Mouse (Mus musculus) G1E (cell line): ENCODE measurements around the gene Xpo4. TPM values are rescaled to one million over a fixed set of nuclear protein-coding genes. Genes with fewer than 3 reads are reported as not detected.

Experiments used
- ATAC-seq: 2 replicates; pipeline ENCODE4 v1.8.0; 2016; ENCODE audit warnings: mild to moderate bottlenecking; ENCODE audit not compliant: insufficient number of reproducible peaks, poor library complexity, low FRiP score, severe bottlenecking; ENCODE audit errors: extremely low read depth
- DNase-seq: peaks from one replicate; pipeline ENCODE4 v3.0.0; 2012; ENCODE audit warnings: low spot score
- H3K27me3 ChIP-seq: 2 replicates; pipeline ENCODE4 v1.6.1; 2012; ENCODE audit warnings: mild to moderate bottlenecking, low read length, inconsistent platforms; ENCODE audit not compliant: insufficient read depth
- H3K36me3 ChIP-seq: replicated peaks from 2 replicates; pipeline ENCODE3; 2012; ENCODE audit warnings: mild to moderate bottlenecking, inconsistent platforms
- H3K4me1 ChIP-seq: 2 replicates; pipeline ENCODE4 v1.6.1; 2012; ENCODE audit warnings: low read depth, low read length, inconsistent platforms, mixed read lengths; ENCODE audit not compliant: insufficient read depth
- H3K4me3 ChIP-seq: 2 replicates; pipeline ENCODE4 v1.5.1; 2012; ENCODE audit warnings: low read depth, mild to moderate bottlenecking, inconsistent platforms, low read length, moderate library complexity, mixed read lengths
- H3K9me3 ChIP-seq: replicated peaks from 2 replicates; pipeline ENCODE4 v1.6.1; 2012; ENCODE audit warnings: inconsistent platforms
- CTCF ChIP-seq: IDR thresholded peaks from 2 replicates; pipeline ENCODE4 v1.5.1; 2012; ENCODE audit warnings: low read depth, low read length, inconsistent platforms, mixed read lengths
- GATA1 ChIP-seq: IDR thresholded peaks from 2 replicates; pipeline ENCODE4 v1.6.1; 2012; ENCODE audit warnings: borderline replicate concordance, low read length, inconsistent platforms, mixed read lengths
- GATA2 ChIP-seq: IDR thresholded peaks from 2 replicates; pipeline ENCODE4 v1.6.1; 2012; ENCODE audit warnings: low read depth, low read length, inconsistent platforms, borderline replicate concordance
- POLR2AphosphoS5 ChIP-seq: IDR thresholded peaks from 2 replicates; pipeline ENCODE4 v1.6.1; 2012; ENCODE audit warnings: low read depth, low read length, inconsistent platforms; ENCODE audit not compliant: insufficient replicate concordance
- TAL1 ChIP-seq: conservative IDR thresholded peaks from 2 replicates; pipeline ENCODE4 v1.6.1; 2012; ENCODE audit warnings: low read depth, low read length, inconsistent platforms, mixed read lengths
- polyA plus RNA-seq: library from polyadenylated mRNA; stranded (reverse); fragments of >175 nt; gene quantifications from 2 replicates; pipeline ENCODE4 v1.2.3, GENCODE M21; 2012
- total RNA-seq, 2 experiments: library from RNA; stranded (forward) in 1 of 2; stranded (reverse) in 1 of 2; fragments of 200-1000 nt in 1 of 2; fragments of >200 nt in 1 of 2; fragmentation: Nextera tagmentation in 1 of 2; gene quantifications; 2 replicates each; pipeline ENCODE4 v1.2.3; 2014 to 2017

Xpo4 gene
- 81.6 and 98.1 TPM in 2 replicates for total RNA-seq (2014; fragmentation: Nextera tagmentation)
- total RNA-seq (2017) = 35.8 and 45.0 TPM in 2 replicates
- polyA plus RNA-seq = 4.8 and 16.3 TPM in 2 replicates

DNA sequence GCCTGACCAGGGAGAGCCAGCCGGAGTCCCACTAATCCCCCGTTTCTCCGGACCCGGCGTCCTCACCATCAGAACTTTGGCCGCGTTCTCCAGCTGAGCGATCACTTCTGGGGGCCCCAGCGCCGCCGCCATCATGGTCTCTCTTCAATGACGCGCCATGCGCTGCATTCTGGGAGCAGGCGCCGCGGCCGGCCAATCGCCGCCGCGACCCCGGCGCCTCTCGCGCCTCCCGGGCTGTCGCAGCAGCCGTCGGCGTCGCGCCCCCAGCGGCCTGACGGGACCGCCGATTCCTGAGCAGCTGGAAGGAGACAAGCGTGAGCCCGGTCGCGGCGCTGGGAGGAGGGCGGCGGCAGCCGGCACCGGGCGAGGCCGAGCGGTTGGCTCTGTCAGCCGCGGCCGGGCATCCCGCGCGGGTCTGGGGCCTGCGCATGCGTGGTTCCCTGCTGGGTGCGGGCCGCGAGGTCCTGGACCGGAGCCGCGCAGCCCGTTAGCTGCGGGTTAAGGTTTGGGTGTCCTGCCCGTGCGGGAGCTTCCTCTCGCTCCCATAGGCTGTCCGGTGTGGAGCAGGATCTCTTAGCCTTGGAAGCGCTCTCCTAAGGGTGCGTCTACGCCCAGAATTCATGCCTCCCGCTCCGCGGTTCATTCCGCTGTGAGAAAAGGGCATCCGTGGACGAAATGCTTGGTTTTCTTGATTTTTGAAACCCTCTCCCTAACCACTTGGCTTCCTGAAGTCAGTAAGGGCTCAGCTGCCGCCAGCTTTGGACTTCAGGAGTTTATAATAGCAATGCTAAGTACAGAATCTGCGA lies at the start of gene Xpo4:
Gene Xpo4, minus strand, starts transcription at position 609 of the 806 bp plus-strand sequence.
- Histone ChIP-seq H3K9me3 (no peaks in the 10 kb centered on the region), H3K27me3 (no peaks in the 10 kb centered on the region), H3K4me3 (peak within 1 kb of the TSS; percentile 96), H3K36me3 (peaks cover 33% of the 10 kb centered on the region), H3K4me1 (peaks cover 31% of the 10 kb centered on the region)
- ATAC-seq (peak; percentile 68), DNase-seq (peak; percentile 87)
- TF ChIP-seq GATA2 (no peak), TAL1 (no peak), CTCF (no peak), GATA1 (no peak)

GRCm38 (mm10) chr14:57712884-57713283 lies 47.7 kb upstream of the Xpo4 start:
- no peak for ATAC-seq
- H3K27me3 ChIP-seq = peaks cover 14% of the 10 kb centered on the region; the same call in 1 of the 2 replicates
- H3K4me3 ChIP-seq = no peak overlapping the region
- no peaks in the 10 kb centered on the region for H3K9me3 ChIP-seq
- TF ChIP-seq GATA2 (no peak), CTCF (no peak), GATA1 (no peak), POLR2AphosphoS5 (no peak), TAL1 (no peak)
- H3K4me1 ChIP-seq = peaks cover 8% of the 10 kb centered on the region
- DNase-seq = no peak
- H3K36me3 ChIP-seq = no peaks in the 10 kb centered on the region

- Histone ChIP-seq H3K27me3 (peaks cover 15% of the 10 kb centered on the region; the same call in 1 of the 2 replicates), H3K9me3 (no peaks in the 10 kb centered on the region), H3K4me1 (peaks cover 8% of the 10 kb centered on the region), H3K36me3 (no peaks in the 10 kb centered on the region), H3K4me3 (no peak overlapping the region)
- TF ChIP-seq GATA2 = no peak
- no peak for TF ChIP-seq GATA1
- TF ChIP-seq CTCF = no peak
- no peak for TF ChIP-seq POLR2AphosphoS5
- no peak for TF ChIP-seq TAL1
- ATAC-seq (no peak), DNase-seq (no peak)
Measured at GRCm38 (mm10) chr14:57711059-57711458, 45.8 kb upstream of the Xpo4 start.

GRCm38 (mm10) chr14:57709171-57709570 lies 43.9 kb upstream of the Xpo4 start:
- H3K4me1 ChIP-seq = peaks cover 8% of the 10 kb centered on the region
- DNase-seq = no peak
- H3K36me3 ChIP-seq = no peaks in the 10 kb centered on the region
- no peaks in the 10 kb centered on the region for H3K9me3 ChIP-seq
- no peak for ATAC-seq
- peaks cover 9% of the 10 kb centered on the region; the same call in 1 of the 2 replicates for H3K27me3 ChIP-seq
- no peak for TF ChIP-seq TAL1
- TF ChIP-seq CTCF = no peak
- no peak for TF ChIP-seq GATA2
- TF ChIP-seq POLR2AphosphoS5 = no peak
- TF ChIP-seq GATA1 = no peak
- no peak overlapping the region for H3K4me3 ChIP-seq

- H3K36me3 ChIP-seq = no peaks in the 10 kb centered on the region
- peaks cover 12% of the 10 kb centered on the region; the same call in 1 of the 2 replicates for H3K27me3 ChIP-seq
- no peaks in the 10 kb centered on the region for H3K9me3 ChIP-seq
- peaks cover 8% of the 10 kb centered on the region for H3K4me1 ChIP-seq
- no peak for ATAC-seq
- H3K4me3 ChIP-seq = no peak overlapping the region
- TF ChIP-seq POLR2AphosphoS5 (no peak), GATA2 (no peak), CTCF (no peak), GATA1 (no peak), TAL1 (no peak)
- no peak for DNase-seq
Measured at GRCm38 (mm10) chr14:57708580-57708979, 43.4 kb upstream of the Xpo4 start.

- Histone ChIP-seq H3K36me3 (no peaks in the 10 kb centered on the region), H3K4me1 (peaks cover 5% of the 10 kb centered on the region; the same call in 1 of the 2 replicates), H3K4me3 (no peak overlapping the region), H3K9me3 (no peaks in the 10 kb centered on the region), H3K27me3 (peaks cover 15% of the 10 kb centered on the region; the same call in 1 of the 2 replicates)
- DNase-seq (no peak), ATAC-seq (no peak)
- TF ChIP-seq GATA1 = no peak
- TF ChIP-seq CTCF = no peak
- no peak for TF ChIP-seq GATA2
- no peak for TF ChIP-seq POLR2AphosphoS5
- TF ChIP-seq TAL1 = no peak
Measured at GRCm38 (mm10) chr14:57707100-57707893, 42.1 kb upstream of the Xpo4 start.
